Mouse (Mus musculus): ENCODE measurements around the gene Abhd16a.

Abhd16a gene

GRCm38 (mm10) chr17:35060071-35060470 is 29.0 kb upstream of the Abhd16a start:
- no peak for DNase-seq (ENCODE audit: low spot score)

GRCm38 (mm10) chr17:35060737-35061297 is 28.2 kb upstream of the Abhd16a start:
- DNase-seq (ENCODE audit: low spot score): no peak

GRCm38 (mm10) chr17:35061299-35061698 is 27.8 kb upstream of the Abhd16a start:
- DNase-seq (ENCODE audit: low spot score): no peak

- DNase-seq (ENCODE audit: low spot score): no peak
These were observed 25.6 kb upstream of the Abhd16a start for GRCm38 (mm10) chr17:35063466-35063865.

DNA sequence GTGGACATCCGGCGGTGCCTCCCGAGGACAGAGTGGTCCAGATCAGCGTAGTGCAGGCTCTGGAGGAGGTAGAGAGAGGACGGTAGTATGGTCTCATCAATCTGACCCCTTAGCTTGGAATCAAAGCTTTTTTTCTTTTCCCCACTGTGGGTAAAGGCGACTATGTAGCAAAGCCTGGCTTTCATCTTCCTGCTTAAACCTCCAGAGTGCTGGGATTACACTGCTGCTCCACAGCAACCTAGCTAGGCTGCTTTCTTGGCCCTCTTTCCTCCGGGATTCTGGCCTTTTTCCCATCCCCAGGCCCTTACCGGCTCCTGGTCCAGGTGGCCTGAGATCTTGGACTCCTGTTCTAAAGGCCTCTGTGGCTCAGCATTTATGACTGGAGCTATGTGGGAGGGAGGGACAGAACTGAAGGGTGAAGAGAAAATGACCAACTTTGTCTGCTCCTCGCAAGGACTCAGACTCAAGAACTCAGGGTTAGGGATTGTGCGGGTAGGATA is 24.6 kb upstream of the Abhd16a start:
- DNase-seq (ENCODE audit: low spot score): no peak

DNA sequence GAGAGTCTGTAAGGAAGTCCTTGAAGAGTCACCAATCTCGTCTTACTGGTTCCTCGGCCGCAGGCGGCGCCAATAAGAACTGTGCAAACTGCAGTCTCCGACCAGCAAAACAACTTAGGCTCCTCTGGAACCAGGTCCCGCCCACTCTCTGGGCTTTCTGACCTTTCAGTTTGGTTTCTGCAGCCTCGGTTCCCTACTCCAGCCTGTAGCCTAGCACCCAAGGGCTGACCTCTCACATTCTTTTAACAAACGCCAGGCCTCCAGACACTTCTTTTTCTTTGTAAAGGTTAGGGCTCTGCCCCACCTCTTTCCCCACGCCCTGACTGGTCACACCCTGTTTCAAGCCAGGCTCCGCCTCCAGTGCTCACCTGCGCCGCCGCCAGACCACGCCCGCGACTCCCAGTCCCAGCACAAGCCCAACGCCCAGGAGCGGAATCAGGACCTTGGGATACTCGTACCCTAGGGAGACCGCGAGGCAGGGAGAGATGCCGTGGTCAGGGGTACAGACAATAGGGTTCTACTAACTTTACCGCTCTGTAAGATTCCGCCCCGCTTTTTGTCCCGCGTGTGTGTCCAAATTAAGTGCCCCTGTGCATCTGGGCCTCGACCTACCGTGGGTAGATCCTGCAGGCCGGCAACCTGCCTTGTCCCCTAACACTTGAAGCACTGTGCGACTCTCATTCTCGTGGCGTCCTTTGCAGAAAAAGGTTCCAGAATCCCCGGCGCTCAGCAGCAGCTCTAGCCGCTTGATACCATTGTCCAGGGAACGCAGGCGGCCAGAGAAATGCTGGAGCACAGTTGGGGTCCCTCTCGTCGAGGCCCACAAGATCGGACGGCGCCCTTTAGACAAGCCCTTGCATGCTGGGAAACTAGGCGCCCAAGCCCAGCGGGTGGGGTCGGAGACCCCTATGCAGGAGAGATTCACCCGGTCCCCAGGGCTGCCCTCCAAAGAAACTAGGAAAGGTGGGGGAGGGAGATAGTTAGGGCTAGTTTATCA is 23.8 kb upstream of the Abhd16a start, which contains the start of gene Ly6g6c:
TSS of gene Ly6g6c (plus strand) at position 438 of the 997 bp plus-strand sequence.
- DNase-seq (ENCODE audit: low spot score): no peak

GRCm38 (mm10) chr17:35066084-35066483 is 23.0 kb upstream of the Abhd16a start, which contains the start of gene Mpig6b:
Gene Mpig6b (minus strand): TSS chr17:35066184.
- no peak for DNase-seq (ENCODE audit: low spot score)

DNA sequence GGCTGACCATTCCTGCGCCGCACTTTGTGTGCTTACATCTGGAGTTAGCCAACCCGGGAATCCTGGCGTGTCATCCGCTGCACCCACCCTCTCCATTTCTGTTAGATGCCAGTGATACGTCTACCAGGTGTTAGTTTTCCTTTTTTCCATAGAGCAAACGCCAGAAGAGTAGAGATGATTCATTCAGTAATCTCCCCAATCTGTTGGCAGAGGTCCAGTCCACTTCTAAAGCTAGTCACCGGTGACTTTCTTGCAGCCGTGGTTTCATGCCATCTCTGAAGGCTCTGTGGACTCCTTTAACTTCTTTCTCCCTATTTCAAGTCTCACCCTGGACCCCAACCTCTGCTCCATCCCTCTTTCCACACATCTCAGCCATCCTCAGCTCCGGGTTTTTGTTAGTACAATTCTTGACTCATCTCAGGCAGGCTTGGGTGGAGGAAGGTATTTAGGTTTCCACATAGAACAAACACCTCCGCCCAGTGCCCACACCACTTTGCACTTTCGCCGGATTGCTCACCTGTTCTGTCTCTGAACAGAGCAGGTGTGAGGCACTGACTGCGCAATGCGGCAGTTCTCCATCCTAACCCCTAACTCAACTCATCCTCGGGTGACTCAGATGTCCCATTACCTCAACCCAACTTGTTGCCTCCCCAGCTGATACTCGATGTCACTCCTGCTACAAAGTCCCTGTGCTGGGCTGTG is 20.7 kb upstream of the Abhd16a start:
- DNase-seq (ENCODE audit: low spot score): no peak

DNA sequence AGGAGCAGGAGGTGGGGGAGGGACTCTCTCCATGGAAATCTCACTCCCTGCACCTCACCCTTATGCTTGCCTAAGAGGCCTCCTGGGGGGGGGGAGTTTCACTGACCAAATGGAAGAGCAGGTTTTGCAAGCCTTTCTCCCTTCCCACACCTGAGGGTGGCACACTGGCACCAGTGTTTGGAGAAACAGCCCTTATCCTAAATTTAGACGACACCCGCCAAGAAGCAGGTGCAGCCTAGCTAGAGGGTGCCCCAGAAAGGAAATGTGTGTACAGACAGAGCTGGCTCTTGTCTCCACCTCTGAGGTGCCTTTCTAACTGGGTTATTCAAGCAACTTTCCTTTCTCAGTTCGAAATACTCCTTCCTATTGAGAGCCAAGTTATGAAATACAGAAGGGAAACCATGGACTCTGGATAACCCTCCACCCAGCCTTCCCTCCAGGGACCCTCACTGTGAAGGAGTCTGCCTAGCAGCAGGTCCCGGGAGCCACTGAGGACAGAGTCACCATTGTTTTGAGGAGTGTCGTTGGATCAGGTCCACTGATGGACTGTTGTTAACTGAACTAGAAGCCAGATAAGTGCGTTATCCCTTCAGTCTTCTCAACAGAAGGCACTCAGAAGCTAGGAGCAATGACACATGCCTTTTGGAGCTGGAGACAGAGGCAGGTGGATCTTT is 18.4 kb upstream of the Abhd16a start:
- DNase-seq (ENCODE audit: low spot score): no peak

GRCm38 (mm10) chr17:35071454-35071853 is 17.6 kb upstream of the Abhd16a start:
- no peak for DNase-seq (ENCODE audit: low spot score)

DNA sequence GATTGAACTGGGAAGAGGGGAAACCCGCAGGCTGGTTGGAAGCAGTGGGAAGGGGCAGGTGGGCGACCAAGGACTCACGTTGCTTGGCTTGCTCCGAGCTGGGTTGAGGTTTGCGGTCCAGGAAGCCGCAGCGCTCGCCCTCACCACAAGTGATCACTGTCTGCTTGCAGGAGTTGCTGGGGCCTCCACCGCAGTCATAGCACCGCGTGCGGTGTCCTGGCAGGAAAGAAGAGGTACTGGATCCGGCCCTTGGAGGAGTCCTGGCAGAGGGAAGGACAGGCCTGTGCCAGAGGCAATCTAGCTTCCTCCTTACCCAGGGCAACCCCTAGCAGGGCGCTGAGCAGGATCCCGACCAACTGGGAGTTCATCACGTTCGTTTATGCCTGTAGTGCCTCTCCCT is 15.0 kb upstream of the Abhd16a start:
- no peak for DNase-seq (ENCODE audit: low spot score)

DNA sequence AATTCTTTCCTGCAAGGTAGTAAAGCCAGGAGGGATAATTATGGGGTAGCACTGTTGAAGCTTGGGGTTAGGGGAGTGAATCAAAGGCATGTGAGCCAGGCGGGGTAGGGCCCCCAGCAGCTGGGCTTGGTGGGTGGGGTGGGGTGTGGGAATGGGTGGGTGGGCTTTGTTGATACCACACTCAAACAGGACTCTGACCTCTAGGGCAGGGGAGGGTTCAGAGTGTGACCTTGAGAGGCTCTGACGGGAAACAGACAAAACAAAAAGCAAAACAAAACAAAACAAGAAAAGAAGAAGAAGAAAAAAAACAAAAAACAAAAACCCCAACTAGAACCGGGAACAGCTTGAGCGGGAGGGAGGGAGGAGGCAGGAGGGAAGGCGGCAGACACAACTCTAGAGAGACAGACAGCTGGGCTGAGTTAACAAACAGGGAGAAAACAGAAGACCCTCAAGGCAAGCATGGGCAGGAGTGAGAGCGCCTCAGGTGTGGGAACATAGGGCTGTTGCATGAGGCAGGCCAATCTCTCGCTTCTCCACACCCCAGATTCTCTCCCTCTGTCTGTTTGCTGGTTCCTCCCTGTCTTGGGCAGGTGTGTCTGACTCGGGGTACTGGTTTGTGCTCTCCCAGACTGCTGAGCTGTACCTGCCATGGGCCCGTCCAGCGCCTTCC is 12.4 kb upstream of the Abhd16a start, which contains the start of gene Ly6g6e:
TSS of gene Ly6g6e (plus strand) at position 396 of the 670 bp plus-strand sequence.
- DNase-seq (ENCODE audit: low spot score): no peak

- no peak for DNase-seq (ENCODE audit: low spot score)
These were observed 11.8 kb upstream of the Abhd16a start for GRCm38 (mm10) chr17:35077285-35077684.

- DNase-seq (ENCODE audit: low spot score): no peak
These were observed 11.3 kb upstream of the Abhd16a start, which contains the start of gene Ly6g6d for GRCm38 (mm10) chr17:35077786-35078233. Gene Ly6g6d (minus strand): TSS chr17:35078065.

- DNase-seq (ENCODE audit: low spot score): no peak
These were observed 9.3 kb upstream of the Abhd16a start for GRCm38 (mm10) chr17:35079778-35080177.

DNA sequence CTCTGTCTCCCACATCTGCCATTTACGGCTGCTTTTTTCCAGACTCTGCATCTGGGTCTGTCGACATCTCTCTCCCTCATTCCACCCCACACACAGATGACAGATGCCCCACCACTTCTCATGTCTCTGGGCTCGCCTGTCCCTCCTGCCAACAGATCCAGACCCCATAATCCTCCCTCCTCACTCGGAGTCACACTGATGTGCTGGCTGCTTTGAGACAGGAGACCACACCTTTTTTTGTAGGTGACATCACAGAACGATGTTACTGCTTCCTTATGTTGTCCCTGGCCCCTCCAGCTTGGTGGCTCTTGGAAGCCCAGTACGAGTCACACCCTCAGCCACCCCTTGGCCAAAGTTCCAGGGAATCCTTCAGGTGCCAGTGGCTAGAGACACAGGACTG is 8.8 kb upstream of the Abhd16a start:
- no peak for DNase-seq (ENCODE audit: low spot score)

GRCm38 (mm10) chr17:35080710-35081109 is 8.4 kb upstream of the Abhd16a start:
- no peak for DNase-seq (ENCODE audit: low spot score)

- DNase-seq (ENCODE audit: low spot score): no peak
These were observed 6.1 kb upstream of the Abhd16a start for GRCm38 (mm10) chr17:35082841-35083576.

GRCm38 (mm10) chr17:35083929-35084497 is 5.0 kb upstream of the Abhd16a start:
- DNase-seq (ENCODE audit: low spot score): no peak

Data from T-cell, adult 2 months (primary cell).